Mouse (Mus musculus): ENCODE results near the gene Zfhx3. TPM values are rescaled to one million over a fixed set of nuclear protein-coding genes. Genes with fewer than 3 reads are reported as not detected.

Zfhx3 gene
- polyA plus RNA-seq, 1 experiment from 2014 or later, result 1.2 TPM

- no peak for ATAC-seq (ENCODE audit: low read depth)
- H3K9ac ChIP-seq (ENCODE audit: low read depth, low read length), result no peak overlapping the region
- no peak overlapping the region for H3K4me3 ChIP-seq (ENCODE audit: low read depth, low read length)
- H3K4me1 ChIP-seq (ENCODE audit: control insufficient read depth, low read depth, low read length), result peaks cover 8% of the 10 kb centered on the region
- H3K36me3 ChIP-seq (ENCODE audit: control insufficient read depth, insufficient read depth), result no peaks in the 10 kb centered on the region
- H3K27me3 ChIP-seq (ENCODE audit: control insufficient read depth, insufficient read depth, low read depth, low read length), result no peaks in the 10 kb centered on the region
- no peaks in the 10 kb centered on the region for H3K9me3 ChIP-seq (replicated peaks; ENCODE audit: control insufficient read depth, low read length)
- H3K27ac ChIP-seq (ENCODE audit: low read length), result no peak overlapping the region
- 70% methylated on average over 10 of the region's 10 CpGs for WGBS (ENCODE audit: insufficient replicate concordance)
- H3K4me2 ChIP-seq (ENCODE audit: low read depth, low read length), result no peak overlapping the region
These were observed 800.0 kb downstream of the Zfhx3 start for GRCm38 (mm10) chr8:108742465-108742864.

DNA sequence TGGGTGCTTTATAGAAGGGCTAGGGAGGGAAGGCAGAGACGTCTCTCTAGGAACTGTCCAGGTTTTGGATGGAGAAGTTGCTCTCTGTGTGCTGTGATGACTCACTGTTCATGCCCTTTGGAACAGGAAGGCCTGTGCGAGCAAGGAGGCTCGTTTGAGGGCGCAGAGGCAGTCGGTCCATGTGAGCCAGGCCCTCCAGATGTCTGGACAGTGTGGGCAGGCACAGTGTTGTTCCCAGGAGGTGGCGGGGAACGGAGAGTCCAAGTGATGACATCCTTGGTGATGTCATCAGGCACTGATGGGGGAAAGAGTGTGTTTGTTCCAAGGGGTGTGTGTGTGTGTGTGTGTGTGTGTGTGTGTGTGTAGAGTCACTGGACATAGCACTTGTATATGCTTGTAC, 800.8 kb downstream of the Zfhx3 start:
- ATAC-seq (ENCODE audit: low read depth), result 0 out of 2 replicates have a peak, but pooled peaks have one; percentile 24
- peaks cover 10% of the 10 kb centered on the region for H3K4me1 ChIP-seq (ENCODE audit: control insufficient read depth, low read depth, low read length)
- H3K27me3 ChIP-seq (ENCODE audit: control insufficient read depth, insufficient read depth, low read depth, low read length), result no peaks in the 10 kb centered on the region
- no peaks in the 10 kb centered on the region for H3K9me3 ChIP-seq (replicated peaks; ENCODE audit: control insufficient read depth, low read length)
- H3K9ac ChIP-seq (ENCODE audit: low read depth, low read length), result no peak overlapping the region
- H3K4me2 ChIP-seq (ENCODE audit: low read depth, low read length), result no peak overlapping the region
- no peak overlapping the region for H3K4me3 ChIP-seq (ENCODE audit: low read depth, low read length)
- 26% methylated on average over 7 of the region's 7 CpGs for WGBS (ENCODE audit: insufficient replicate concordance)
- H3K27ac ChIP-seq (ENCODE audit: low read length), result no peak overlapping the region
- no peaks in the 10 kb centered on the region for H3K36me3 ChIP-seq (ENCODE audit: control insufficient read depth, insufficient read depth)

GRCm38 (mm10) chr8:108745551-108745950, 803.1 kb downstream of the Zfhx3 start:
- no peak overlapping the region for H3K4me2 ChIP-seq (ENCODE audit: low read depth, low read length)
- H3K27me3 ChIP-seq (ENCODE audit: control insufficient read depth, insufficient read depth, low read depth, low read length), result no peaks in the 10 kb centered on the region
- 59% methylated on average over 7 of the region's 7 CpGs for WGBS (ENCODE audit: insufficient replicate concordance)
- no peak for ATAC-seq (ENCODE audit: low read depth)
- no peak overlapping the region for H3K4me3 ChIP-seq (ENCODE audit: low read depth, low read length)
- H3K9me3 ChIP-seq (replicated peaks; ENCODE audit: control insufficient read depth, low read length), result no peaks in the 10 kb centered on the region
- H3K27ac ChIP-seq (ENCODE audit: low read length), result no peak overlapping the region
- H3K36me3 ChIP-seq (ENCODE audit: control insufficient read depth, insufficient read depth), result no peaks in the 10 kb centered on the region
- peaks cover 14% of the 10 kb centered on the region for H3K4me1 ChIP-seq (ENCODE audit: control insufficient read depth, low read depth, low read length)
- no peak overlapping the region for H3K9ac ChIP-seq (ENCODE audit: low read depth, low read length)

- Histone ChIP-seq H3K9me3 (replicated peaks; ENCODE audit: control insufficient read depth, low read length) (no peaks in the 10 kb centered on the region), H3K4me3 (ENCODE audit: low read depth, low read length) (no peak overlapping the region), H3K36me3 (ENCODE audit: control insufficient read depth, insufficient read depth) (no peaks in the 10 kb centered on the region), H3K9ac (ENCODE audit: low read depth, low read length) (no peak overlapping the region), H3K4me2 (ENCODE audit: low read depth, low read length) (no peak overlapping the region; the same call in 1 of the 2 replicates), H3K4me1 (ENCODE audit: control insufficient read depth, low read depth, low read length) (peaks cover 12% of the 10 kb centered on the region), H3K27me3 (ENCODE audit: control insufficient read depth, insufficient read depth, low read depth, low read length) (no peaks in the 10 kb centered on the region), H3K27ac (ENCODE audit: low read length) (0 out of 2 replicates have a peak overlapping the region, but pooled peaks have one; percentile 17)
- ATAC-seq (ENCODE audit: low read depth), result no peak
- 20% methylated on average over 11 of the region's 11 CpGs for WGBS (ENCODE audit: insufficient replicate concordance)
These were observed 805.7 kb downstream of the Zfhx3 start for GRCm38 (mm10) chr8:108748095-108748494.

DNA sequence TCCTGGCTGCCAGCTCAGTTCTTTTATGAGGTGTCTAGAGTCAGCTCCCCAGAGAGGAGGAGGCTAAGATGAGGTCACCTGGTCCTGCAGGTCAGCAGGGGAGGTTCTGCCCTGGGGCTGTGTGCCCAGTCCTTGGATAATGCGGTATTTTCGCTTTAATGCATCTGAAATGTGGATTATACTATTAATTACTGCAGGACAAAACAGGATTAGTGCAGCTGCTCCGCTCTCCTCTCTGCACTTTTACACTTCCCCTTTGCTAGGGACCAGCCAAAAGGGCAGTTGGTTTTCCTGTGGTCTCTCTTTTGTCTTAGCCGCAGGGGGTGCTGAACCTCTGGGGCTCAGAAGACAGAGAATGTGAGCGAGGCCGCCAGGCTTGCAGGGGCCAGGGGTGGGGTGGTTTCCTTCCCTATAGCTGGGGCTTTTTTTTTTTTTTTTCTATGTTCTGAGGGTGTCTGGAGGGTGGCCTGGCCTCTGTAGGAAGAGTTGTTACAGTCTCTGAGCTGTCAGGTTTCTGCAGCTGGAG, 806.5 kb downstream of the Zfhx3 start:
- H3K27ac ChIP-seq (ENCODE audit: low read length), result peak overlapping the region; percentile 66
- H3K4me1 ChIP-seq (ENCODE audit: control insufficient read depth, low read depth, low read length), result peaks cover 11% of the 10 kb centered on the region
- no peaks in the 10 kb centered on the region for H3K36me3 ChIP-seq (ENCODE audit: control insufficient read depth, insufficient read depth)
- H3K9me3 ChIP-seq (replicated peaks; ENCODE audit: control insufficient read depth, low read length), result no peaks in the 10 kb centered on the region
- H3K9ac ChIP-seq (ENCODE audit: low read depth, low read length), result no peak overlapping the region
- peak; percentile 30; the same call in 1 of the 2 replicates for ATAC-seq (ENCODE audit: low read depth)
- H3K4me2 ChIP-seq (ENCODE audit: low read depth, low read length), result peak overlapping the region; percentile 31; the same call in 1 of the 2 replicates
- WGBS (ENCODE audit: insufficient replicate concordance), result 14% methylated on average over 6 of the region's 6 CpGs
- H3K4me3 ChIP-seq (ENCODE audit: low read depth, low read length), result no peak overlapping the region
- H3K27me3 ChIP-seq (ENCODE audit: control insufficient read depth, insufficient read depth, low read depth, low read length), result no peaks in the 10 kb centered on the region

DNA sequence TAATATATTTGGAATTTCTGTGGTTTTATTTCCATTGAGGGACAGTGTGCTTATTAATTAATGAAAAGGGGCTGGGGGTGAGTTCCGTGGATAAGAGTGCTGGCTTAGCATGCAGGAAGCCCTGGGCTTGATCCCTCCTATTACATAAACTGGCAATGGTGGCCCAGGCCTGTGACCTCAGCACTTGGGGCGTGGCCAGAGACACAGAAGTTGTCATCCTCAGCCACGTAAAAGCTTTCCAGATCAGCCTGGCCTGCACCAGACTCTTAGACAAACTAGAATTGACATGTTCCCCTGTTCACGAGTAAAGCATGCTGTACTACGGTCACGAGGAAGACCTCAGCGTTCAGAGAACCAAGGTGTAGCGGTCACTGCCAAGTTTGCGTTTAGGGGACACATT, 808.4 kb downstream of the Zfhx3 start:
- Histone ChIP-seq H3K4me3 (ENCODE audit: low read depth, low read length) (no peak overlapping the region), H3K27me3 (ENCODE audit: control insufficient read depth, insufficient read depth, low read depth, low read length) (no peaks in the 10 kb centered on the region), H3K9ac (ENCODE audit: low read depth, low read length) (no peak overlapping the region), H3K9me3 (replicated peaks; ENCODE audit: control insufficient read depth, low read length) (no peaks in the 10 kb centered on the region), H3K4me2 (ENCODE audit: low read depth, low read length) (no peak overlapping the region), H3K4me1 (ENCODE audit: control insufficient read depth, low read depth, low read length) (peaks cover 11% of the 10 kb centered on the region), H3K27ac (ENCODE audit: low read length) (no peak overlapping the region), H3K36me3 (ENCODE audit: control insufficient read depth, insufficient read depth) (no peaks in the 10 kb centered on the region)
- 71% methylated on average over 9 of the region's 9 CpGs for whole genome bisulfite sequencing (ENCODE audit: insufficient replicate concordance)
- ATAC-seq (ENCODE audit: low read depth), result no peak

- no peak overlapping the region for H3K4me2 ChIP-seq (ENCODE audit: low read depth, low read length)
- no peaks in the 10 kb centered on the region for H3K27me3 ChIP-seq (ENCODE audit: control insufficient read depth, insufficient read depth, low read depth, low read length)
- no peak overlapping the region for H3K27ac ChIP-seq (ENCODE audit: low read length)
- H3K4me3 ChIP-seq (ENCODE audit: low read depth, low read length), result no peak overlapping the region
- no peak for ATAC-seq (ENCODE audit: low read depth)
- no peaks in the 10 kb centered on the region for H3K36me3 ChIP-seq (ENCODE audit: control insufficient read depth, insufficient read depth)
- H3K4me1 ChIP-seq (ENCODE audit: control insufficient read depth, low read depth, low read length), result peaks cover 12% of the 10 kb centered on the region
- no peaks in the 10 kb centered on the region for H3K9me3 ChIP-seq (replicated peaks; ENCODE audit: control insufficient read depth, low read length)
- H3K9ac ChIP-seq (ENCODE audit: low read depth, low read length), result no peak overlapping the region
- WGBS (ENCODE audit: insufficient replicate concordance), result 67% methylated on average over 6 of the region's 6 CpGs
These were observed 812.1 kb downstream of the Zfhx3 start for GRCm38 (mm10) chr8:108754556-108754955.

DNA sequence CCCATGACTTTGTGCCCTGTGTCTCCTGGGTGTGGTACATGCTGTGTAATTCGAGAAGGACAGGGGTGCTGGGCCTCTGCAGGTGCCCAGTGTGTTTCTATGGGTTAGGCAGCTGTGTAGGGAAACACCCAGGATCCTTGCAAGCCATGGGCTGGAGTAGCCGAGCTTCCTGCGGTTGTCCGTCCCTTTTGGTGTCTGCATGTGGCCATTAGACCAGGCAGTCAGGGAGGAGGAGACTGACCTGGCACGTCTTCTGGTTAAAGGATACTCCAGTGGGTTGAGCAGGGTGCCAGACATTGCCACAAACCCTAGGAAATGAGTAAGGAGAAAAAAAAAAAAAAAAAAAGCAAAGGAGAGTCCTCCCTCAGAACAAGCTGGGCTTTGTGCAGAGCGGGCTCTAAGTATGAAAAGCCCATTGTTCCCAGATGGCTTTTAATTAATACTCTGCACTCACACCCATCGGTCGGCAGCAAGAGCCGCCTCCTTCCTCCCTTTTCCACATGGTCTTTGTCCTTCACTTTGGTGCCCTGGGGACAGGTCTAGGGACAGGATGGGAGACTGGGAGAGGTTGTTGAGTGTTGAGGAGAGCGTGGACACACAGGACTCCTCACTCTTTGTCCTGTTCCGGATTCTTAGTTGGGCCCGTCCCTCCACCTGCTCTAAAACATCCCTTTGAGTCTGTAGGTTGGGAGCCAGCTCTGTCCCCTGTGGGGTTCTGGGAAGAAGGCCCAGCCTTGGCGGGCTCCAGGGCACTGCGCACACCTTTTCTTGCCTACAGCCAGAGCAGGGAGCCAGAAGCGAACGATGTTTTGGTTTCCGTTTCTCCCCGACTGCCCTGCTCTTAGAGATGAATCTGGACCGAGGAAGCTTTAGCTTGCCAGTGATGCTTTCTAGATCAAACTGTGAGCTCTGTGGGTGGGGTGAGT, 813.2 kb downstream of the Zfhx3 start:
- no peak overlapping the region for H3K4me3 ChIP-seq (ENCODE audit: low read depth, low read length)
- no peaks in the 10 kb centered on the region for H3K9me3 ChIP-seq (replicated peaks; ENCODE audit: control insufficient read depth, low read length)
- H3K27ac ChIP-seq (ENCODE audit: low read length), result no peak overlapping the region
- H3K4me2 ChIP-seq (ENCODE audit: low read depth, low read length), result no peak overlapping the region
- H3K36me3 ChIP-seq (ENCODE audit: control insufficient read depth, insufficient read depth), result no peaks in the 10 kb centered on the region
- 69% methylated on average over 19 of the region's 19 CpGs for WGBS (ENCODE audit: insufficient replicate concordance)
- peaks cover 12% of the 10 kb centered on the region for H3K4me1 ChIP-seq (ENCODE audit: control insufficient read depth, low read depth, low read length)
- no peak for ATAC-seq (ENCODE audit: low read depth)
- H3K27me3 ChIP-seq (ENCODE audit: control insufficient read depth, insufficient read depth, low read depth, low read length), result no peaks in the 10 kb centered on the region
- no peak overlapping the region for H3K9ac ChIP-seq (ENCODE audit: low read depth, low read length)
